Mouse (Mus musculus): ENCODE measurements around the gene Edc3.

GRCm38 (mm10) chr9:57748137-57748536 is 39.8 kb downstream of the Edc3 start:
- TF ChIP-seq GATA1 (IDR thresholded peaks at IDR 0.05; ENCODE audit: low read length) (no peak), TAL1 (IDR thresholded peaks at IDR 0.05; ENCODE audit: low read length) (no peak)
